Mouse (Mus musculus) kidney, embryonic 15.5 days (tissue): ENCODE data around the gene Nlrp9b. TPM values are rescaled to one million over a fixed set of nuclear protein-coding genes. Genes with fewer than 3 reads are reported as not detected.
"Not testable (repeated sequence)": the region's sequence is repeated elsewhere in the genome, so short reads cannot be mapped to it uniquely, and the experiment has no call there.

Source experiments
- ATAC-seq: fragments of 200-750 bp; cut with Nextera tagmentation; replicated peaks from 2 replicates; pipeline ENCODE4 v1.8.0; 2017; ENCODE audit warnings: moderate TSS enrichment; ENCODE audit not compliant: low FRiP score
- H3K27ac ChIP-seq: fragments of 300-500 bp; sonication (generic); 2 replicates; pipeline ENCODE4 v1.5.1; 2015; ENCODE audit warnings: mild to moderate bottlenecking, inconsistent platforms
- H3K27me3 ChIP-seq: fragments of 300-500 bp; sonication (generic); 2 replicates; pipeline ENCODE4 v1.6.1; 2015; ENCODE audit warnings: inconsistent platforms
- H3K36me3 ChIP-seq: fragments of 300-500 bp; sonication (generic); 2 replicates; pipeline ENCODE4 v1.6.1; 2015; ENCODE audit warnings: inconsistent platforms
- H3K4me1 ChIP-seq: fragments of 300-500 bp; sonication (generic); 2 replicates; pipeline ENCODE4 v1.6.1; 2015; ENCODE audit warnings: inconsistent platforms
- H3K4me2 ChIP-seq: fragments of 300-500 bp; sonication (generic); 2 replicates; pipeline ENCODE4 v1.6.1; 2015; ENCODE audit warnings: moderate library complexity, mild to moderate bottlenecking, inconsistent platforms
- H3K4me3 ChIP-seq: fragments of 300-500 bp; sonication (generic); replicated peaks from 2 replicates; pipeline ENCODE4 v1.5.1; 2015; ENCODE audit warnings: mild to moderate bottlenecking, inconsistent platforms
- H3K9ac ChIP-seq: fragments of 300-500 bp; sonication (generic); 2 replicates; pipeline ENCODE4 v1.6.1; 2015; ENCODE audit warnings: mild to moderate bottlenecking, inconsistent platforms
- H3K9me3 ChIP-seq: fragments of 300-500 bp; sonication (generic); replicated peaks from 2 replicates; pipeline ENCODE4 v1.6.1; 2016; ENCODE audit warnings: inconsistent platforms
- WGBS: fragments of 180-500 bp; shearing (Covaris S2); methylation state at CpG from one replicate; pipeline ENCODE4 v1.1.7; 2015; ENCODE audit warnings: mixed read lengths; 5-methylcytosine and 5-hydroxymethylcytosine counted together
- polyA plus RNA-seq: library from polyadenylated mRNA; unstranded; fragments of >200 nt; fragmentation: Nextera tagmentation; extraction: Ambion mirVana; gene quantifications from 2 replicates; pipeline ENCODE4 v1.2.1, GENCODE M21; 2015

Gene Nlrp9b
- not detected in 2 replicates for polyA plus RNA-seq

DNA sequence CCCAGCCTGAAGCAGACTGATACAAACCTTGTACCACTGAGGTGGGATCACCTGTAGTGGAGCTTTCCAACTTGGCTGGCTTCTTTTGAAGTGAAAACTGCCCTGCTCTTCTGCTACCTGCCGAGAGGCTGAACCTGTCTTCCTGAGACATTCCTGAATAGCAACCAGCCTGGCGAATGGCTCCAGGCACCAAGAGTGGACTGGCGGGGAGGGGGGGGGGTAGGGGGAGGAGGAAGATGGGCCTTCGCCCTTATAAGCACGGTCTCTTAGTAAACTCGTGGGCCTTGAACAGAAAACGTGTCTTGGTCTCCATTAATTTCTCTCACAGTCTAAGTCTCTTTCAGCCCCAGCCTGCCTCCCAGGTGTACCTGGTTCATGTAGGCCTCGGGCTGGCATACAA is at the start of gene Nlrp9b:
Gene Nlrp9b, plus strand, starts transcription at position 301 of the 400 bp plus-strand sequence.
- not testable (repeated sequence) for ATAC-seq, H3K27ac ChIP-seq, H3K4me1 ChIP-seq, H3K4me2 ChIP-seq, H3K27me3 ChIP-seq, H3K36me3 ChIP-seq, H3K9me3 ChIP-seq, H3K4me3 ChIP-seq, H3K9ac ChIP-seq
- WGBS: 68% methylated on average over 8 of the region's 8 CpGs

DNA sequence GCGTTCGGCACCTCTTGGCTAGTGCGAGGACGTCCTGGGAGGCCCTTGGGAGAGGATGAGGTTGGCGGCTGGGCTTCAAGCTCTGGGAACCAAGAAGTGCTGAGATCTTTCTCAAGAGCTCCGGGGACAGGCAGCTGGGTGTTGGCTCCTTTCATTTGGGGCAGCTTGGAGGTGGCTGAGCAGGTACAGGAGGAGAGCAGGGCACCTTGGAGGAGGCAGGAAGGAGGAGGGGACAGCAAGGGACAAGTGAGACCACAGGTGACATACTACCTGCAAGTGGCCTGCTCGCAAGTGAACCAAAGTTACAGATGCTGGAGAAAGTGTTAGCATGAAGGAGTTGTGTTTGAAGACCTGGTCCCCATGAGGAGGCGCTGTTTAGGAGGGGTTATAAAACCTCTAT is 46.6 kb upstream of the Nlrp9b start:
- H3K9me3 ChIP-seq: no peaks in the 10 kb centered on the region
- H3K36me3 ChIP-seq: no peaks in the 10 kb centered on the region
- H3K9ac ChIP-seq: no peak overlapping the region
- 90% methylated on average over 8 of the region's 8 CpGs for WGBS
- no peak overlapping the region for H3K4me2 ChIP-seq
- no peaks in the 10 kb centered on the region for H3K27me3 ChIP-seq
- no peak overlapping the region for H3K27ac ChIP-seq
- no peak for ATAC-seq
- H3K4me3 ChIP-seq: no peak overlapping the region
- H3K4me1 ChIP-seq: 0 out of 2 replicates have a peak, but pooled peaks cover 3% of the 10 kb centered on the region

GRCm38 (mm10) chr7:19945201-19945600 is 46.1 kb upstream of the Nlrp9b start:
- H3K36me3 ChIP-seq: no peaks in the 10 kb centered on the region
- H3K4me1 ChIP-seq: no peaks in the 10 kb centered on the region
- ATAC-seq: no peak
- H3K27me3 ChIP-seq: no peaks in the 10 kb centered on the region
- no peak overlapping the region for H3K4me2 ChIP-seq
- no peak overlapping the region for H3K4me3 ChIP-seq
- 85% methylated on average over 5 of the region's 5 CpGs for WGBS
- no peak overlapping the region for H3K9ac ChIP-seq
- no peak overlapping the region for H3K27ac ChIP-seq
- H3K9me3 ChIP-seq: no peaks in the 10 kb centered on the region

GRCm38 (mm10) chr7:19945821-19946515 is 45.3 kb upstream of the Nlrp9b start:
- H3K27ac ChIP-seq: no peak overlapping the region
- H3K4me1 ChIP-seq: 0 out of 2 replicates have a peak, but pooled peaks cover 3% of the 10 kb centered on the region
- 80% methylated on average over 13 of the region's 13 CpGs for WGBS
- H3K9ac ChIP-seq: no peak overlapping the region
- H3K27me3 ChIP-seq: no peaks in the 10 kb centered on the region
- no peaks in the 10 kb centered on the region for H3K36me3 ChIP-seq
- H3K9me3 ChIP-seq: no peaks in the 10 kb centered on the region
- no peak overlapping the region for H3K4me3 ChIP-seq
- no peak for ATAC-seq
- no peak overlapping the region for H3K4me2 ChIP-seq

GRCm38 (mm10) chr7:19948956-19949355 is 42.3 kb upstream of the Nlrp9b start:
- Histone ChIP-seq H3K27ac (no peak overlapping the region), H3K4me1 (0 out of 2 replicates have a peak, but pooled peaks cover 12% of the 10 kb centered on the region), H3K4me2 (no peak overlapping the region), H3K27me3 (no peaks in the 10 kb centered on the region), H3K9me3 (no peaks in the 10 kb centered on the region), H3K36me3 (no peaks in the 10 kb centered on the region), H3K9ac (no peak overlapping the region), H3K4me3 (no peak overlapping the region)
- ATAC-seq: no peak
- 75% methylated on average over 12 of the region's 12 CpGs for WGBS

- WGBS: 52% methylated on average over 10 of the region's 10 CpGs
- no peak for ATAC-seq
These were observed 41.3 kb upstream of the Nlrp9b start for GRCm38 (mm10) chr7:19949996-19950395.

DNA sequence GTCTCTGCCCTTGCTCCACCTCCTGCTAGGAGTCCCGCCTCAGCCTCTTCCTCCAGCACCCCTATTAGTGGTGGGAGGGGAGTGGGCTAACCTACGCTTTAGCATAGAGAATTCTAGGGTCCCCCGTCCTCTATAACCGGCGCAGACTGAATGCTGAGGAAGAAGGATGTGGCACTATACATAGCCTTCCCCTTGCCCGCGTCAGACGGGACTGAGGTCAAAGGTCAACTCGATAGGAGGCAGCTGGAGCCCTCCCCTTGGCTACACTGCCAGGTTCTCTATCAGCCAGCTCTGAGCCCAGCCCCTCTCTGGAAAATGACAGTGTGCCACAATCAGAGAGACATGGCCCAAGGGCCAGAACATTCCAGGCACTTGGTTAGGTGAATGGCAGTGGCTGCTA is 40.7 kb upstream of the Nlrp9b start, which contains the start of gene Igsf23:
Gene Igsf23, minus strand, starts transcription at position 168 of the 400 bp plus-strand sequence.
- H3K36me3 ChIP-seq: no peaks in the 10 kb centered on the region
- no peaks in the 10 kb centered on the region for H3K9me3 ChIP-seq
- peak; percentile 24; the same call in 1 of the 2 replicates for ATAC-seq
- no peak within 1 kb of the TSS for H3K27ac ChIP-seq
- no peak within 1 kb of the TSS for H3K9ac ChIP-seq
- no peaks in the 10 kb centered on the region for H3K27me3 ChIP-seq
- 0 out of 2 replicates have a peak, but pooled peaks cover 12% of the 10 kb centered on the region for H3K4me1 ChIP-seq
- WGBS: 55% methylated on average over 9 of the region's 9 CpGs
- no peak within 1 kb of the TSS for H3K4me2 ChIP-seq
- no peak within 1 kb of the TSS for H3K4me3 ChIP-seq

More at GRCm38 (mm10) chr7:19949996-19950395, 41.3 kb upstream of the Nlrp9b start:
- H3K36me3 ChIP-seq: no peaks in the 10 kb centered on the region
- H3K4me2 ChIP-seq: no peak overlapping the region
- no peak overlapping the region for H3K9ac ChIP-seq
- H3K4me1 ChIP-seq: 0 out of 2 replicates have a peak, but pooled peaks cover 12% of the 10 kb centered on the region
- no peaks in the 10 kb centered on the region for H3K9me3 ChIP-seq
- no peak overlapping the region for H3K4me3 ChIP-seq
- H3K27ac ChIP-seq: no peak overlapping the region
- no peaks in the 10 kb centered on the region for H3K27me3 ChIP-seq

- Histone ChIP-seq H3K27me3 (no peaks in the 10 kb centered on the region), H3K36me3 (no peaks in the 10 kb centered on the region), H3K27ac (no peak overlapping the region), H3K4me1 (peaks cover 12% of the 10 kb centered on the region; the same call in 1 of the 2 replicates), H3K4me3 (no peak overlapping the region), H3K9me3 (no peaks in the 10 kb centered on the region), H3K9ac (no peak overlapping the region), H3K4me2 (no peak overlapping the region)
- 76% methylated on average over 10 of the region's 10 CpGs for WGBS
- ATAC-seq: no peak
These were observed 38.8 kb upstream of the Nlrp9b start for GRCm38 (mm10) chr7:19952320-19952986.

- 48% methylated on average over 9 of the region's 9 CpGs for WGBS
- Histone ChIP-seq H3K36me3 (no peaks in the 10 kb centered on the region), H3K27ac (no peak overlapping the region), H3K9ac (no peak overlapping the region), H3K4me1 (peaks cover 12% of the 10 kb centered on the region; the same call in 1 of the 2 replicates), H3K4me2 (no peak overlapping the region), H3K27me3 (no peaks in the 10 kb centered on the region), H3K9me3 (no peaks in the 10 kb centered on the region), H3K4me3 (no peak overlapping the region)
- ATAC-seq: no peak
These were observed 38.2 kb upstream of the Nlrp9b start for GRCm38 (mm10) chr7:19953054-19953453.

DNA sequence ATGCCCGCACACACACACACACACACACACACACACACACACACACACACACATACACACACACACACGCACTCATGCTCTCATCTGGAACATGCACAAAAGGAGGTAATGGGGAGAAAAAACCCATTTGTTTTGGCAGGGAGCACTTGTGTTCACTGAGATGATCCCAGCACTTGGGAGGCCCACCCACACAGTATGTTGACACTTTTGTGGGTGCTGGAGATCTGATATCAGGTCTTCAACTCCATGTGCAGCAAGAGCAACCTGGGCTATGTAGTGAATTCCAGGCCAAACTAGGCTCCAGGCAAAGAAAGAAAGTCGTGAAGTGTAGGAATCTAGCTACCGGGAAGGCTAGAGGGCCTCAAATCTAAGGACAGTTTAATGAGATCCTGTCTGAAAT is 35.4 kb upstream of the Nlrp9b start:
- no peak overlapping the region for H3K4me3 ChIP-seq
- 54% methylated on average over 4 of the region's 4 CpGs for WGBS
- peaks cover 9% of the 10 kb centered on the region; the same call in 1 of the 2 replicates for H3K4me1 ChIP-seq
- H3K27ac ChIP-seq: no peak overlapping the region
- H3K9me3 ChIP-seq: no peaks in the 10 kb centered on the region
- H3K36me3 ChIP-seq: no peaks in the 10 kb centered on the region
- H3K9ac ChIP-seq: no peak overlapping the region
- ATAC-seq: no peak
- H3K4me2 ChIP-seq: no peak overlapping the region
- H3K27me3 ChIP-seq: no peaks in the 10 kb centered on the region

DNA sequence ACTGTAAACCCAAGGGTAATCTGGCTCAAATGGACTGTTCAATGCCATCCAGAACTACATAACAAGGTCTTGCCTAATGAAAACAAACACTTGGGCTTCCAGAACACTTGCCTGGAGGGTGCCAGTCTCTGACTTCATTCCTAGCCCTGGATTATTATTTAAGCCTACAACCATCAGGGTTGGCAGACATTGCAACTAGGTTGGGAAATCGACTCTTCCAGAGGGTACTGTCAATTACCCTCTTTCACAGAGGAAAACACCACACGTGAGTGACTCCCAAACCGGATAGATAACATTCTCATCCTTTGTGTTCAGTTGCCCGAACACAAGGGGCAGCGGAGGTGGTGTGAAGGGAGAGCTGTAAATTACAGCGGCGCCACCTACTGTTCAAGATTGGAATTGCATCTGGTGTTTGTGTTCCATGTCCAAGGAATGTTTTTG is 34.9 kb upstream of the Nlrp9b start:
- no peaks in the 10 kb centered on the region for H3K27me3 ChIP-seq
- no peaks in the 10 kb centered on the region for H3K9me3 ChIP-seq
- WGBS: 4% methylated on average over 7 of the region's 7 CpGs
- H3K4me3 ChIP-seq: no peak overlapping the region
- H3K27ac ChIP-seq: no peak overlapping the region
- H3K4me2 ChIP-seq: no peak overlapping the region
- no peak overlapping the region for H3K9ac ChIP-seq
- ATAC-seq: 0 out of 2 replicates have a peak, but pooled peaks have one; percentile 58
- H3K36me3 ChIP-seq: no peaks in the 10 kb centered on the region
- H3K4me1 ChIP-seq: peaks cover 9% of the 10 kb centered on the region; the same call in 1 of the 2 replicates

DNA sequence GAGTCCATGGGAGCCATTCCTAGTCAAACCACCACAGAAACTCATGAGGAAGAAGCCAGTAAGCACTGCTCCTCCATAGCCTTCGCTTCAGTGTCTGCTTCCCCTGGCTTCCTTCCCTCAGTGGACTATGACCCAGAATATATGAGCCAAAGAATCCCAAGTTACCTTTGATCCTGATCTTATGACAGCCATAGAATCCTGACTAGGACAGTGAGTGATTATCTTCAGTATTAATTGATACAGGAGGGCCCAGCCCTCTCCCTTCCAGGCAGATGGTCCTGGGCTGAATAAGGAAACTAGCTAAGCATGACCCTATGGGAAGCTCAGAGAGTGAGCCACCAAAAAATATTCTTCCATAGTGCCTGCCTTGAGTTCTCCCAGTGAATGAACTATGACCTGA is 28.8 kb upstream of the Nlrp9b start:
- WGBS: 68% methylated on average over 1 of the region's 1 CpGs
- H3K27ac ChIP-seq: no peak overlapping the region
- H3K4me3 ChIP-seq: no peak overlapping the region
- no peaks in the 10 kb centered on the region for H3K27me3 ChIP-seq
- H3K36me3 ChIP-seq: no peaks in the 10 kb centered on the region
- H3K9me3 ChIP-seq: no peaks in the 10 kb centered on the region
- ATAC-seq: no peak
- H3K9ac ChIP-seq: no peak overlapping the region
- H3K4me2 ChIP-seq: no peak overlapping the region
- no peaks in the 10 kb centered on the region for H3K4me1 ChIP-seq
